In the genomic region with DNA sequence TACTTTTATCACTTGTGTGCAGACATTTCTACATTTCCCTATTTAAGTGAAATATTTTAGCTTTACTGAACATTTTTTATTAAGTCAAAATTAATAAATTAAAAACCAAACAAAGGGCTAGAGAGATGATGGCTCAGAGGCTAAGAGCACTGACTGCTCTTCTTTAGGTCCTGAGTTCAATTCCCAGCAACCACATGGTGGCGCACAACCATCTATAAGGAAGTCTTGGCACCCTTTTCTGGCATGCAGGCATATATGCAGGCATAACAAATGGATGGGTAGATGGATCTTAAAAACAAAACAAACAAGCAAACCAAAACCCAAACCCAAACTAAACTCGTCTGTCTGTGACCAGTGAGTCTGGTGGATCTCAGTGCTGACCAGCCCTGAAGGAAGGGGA, we compare ENCODE assay signal across 12 mouse cellular contexts. TPM values are rescaled to one million over a fixed set of nuclear protein-coding genes. Genes with fewer than 3 reads are reported as not detected.
DNase-seq lines count a peak whose midpoint lies in the region; ATAC-seq and TF ChIP-seq lines count a peak whose summit lies in the region.
"Had no signal": no experiment of that assay in that cellular context is flagged by ENCODE, and none has a peak within 500 bp of the region (broad histone marks: within the 10 kb centered on the region; RNA-seq: fewer than 3 reads in every experiment).

No protein-coding gene starts in this region.

- H3K4me3 ChIP-seq in forebrain, postnatal 0 days (ENCODE audit: low read depth, low read length), result no peak overlapping the region
- no peak overlapping the region for H3K4me3 ChIP-seq in forebrain, embryonic 13.5 days
- H3K4me3 ChIP-seq in liver, postnatal 0 days (ENCODE audit: low read depth, low read length), result no peak overlapping the region
- H3K4me3 ChIP-seq in liver, embryonic 11.5 days (ENCODE audit: low read depth, low read length), result no peak overlapping the region
- H3K4me3 ChIP-seq in CH12.LX (replicated peaks in 1 of 3; ENCODE audit: low read depth in 2 of 3, low read length in 2 of 3, poor library complexity in 1 of 3), result no peak overlapping the region
- H3K4me3 ChIP-seq: heart, embryonic 10.5 days; myocyte had no signal

- no peak overlapping the region for H3K9ac ChIP-seq in forebrain, postnatal 0 days
- no peak overlapping the region for H3K9ac ChIP-seq in forebrain, embryonic 13.5 days
- no peak overlapping the region for H3K9ac ChIP-seq in liver, postnatal 0 days (replicated peaks)
- H3K9ac ChIP-seq in liver, embryonic 11.5 days (ENCODE audit: low read depth, low read length), result no peak overlapping the region
- H3K9ac ChIP-seq in CH12.LX (ENCODE audit: insufficient read depth, low read depth), result no peak overlapping the region

- no peak overlapping the region for H3K27ac ChIP-seq in forebrain, postnatal 0 days (ENCODE audit: low read depth, low read length)
- no peak overlapping the region for H3K27ac ChIP-seq in forebrain, embryonic 13.5 days
- no peak overlapping the region for H3K27ac ChIP-seq in liver, postnatal 0 days (ENCODE audit: low read depth)
- no peak overlapping the region for H3K27ac ChIP-seq in liver, embryonic 11.5 days (ENCODE audit: low read depth, low read length)
- H3K27ac ChIP-seq in CH12.LX (ENCODE audit: insufficient read depth, low read depth), result no peak overlapping the region
- H3K27ac ChIP-seq: heart, embryonic 10.5 days had no signal

- TF ChIP-seq CTCF in forebrain, postnatal 0 days (IDR thresholded peaks at IDR 0.05; ENCODE audit: low read depth), result peak; percentile 65
- peak; percentile 53 for TF ChIP-seq CTCF in liver, postnatal 0 days (IDR thresholded peaks at IDR 0.05; ENCODE audit: low read depth)
- peak in 1 of 2 experiments; percentile 62; a peak in 2 of 4 replicates for TF ChIP-seq CTCF in CH12.LX (conservative IDR thresholded peaks at IDR 0.05 in 1 of 2, IDR thresholded peaks at IDR 0.05 in 1 of 2; ENCODE audit: low read depth in 2 of 2, low read length in 2 of 2)
- peak; percentile 44; the same call in 1 of the 2 replicates for TF ChIP-seq CTCF in brain, embryonic 14.5 days (IDR thresholded peaks at IDR 0.05; ENCODE audit: borderline replicate concordance, extremely low read depth, insufficient read depth, insufficient read length)

- ATAC-seq in forebrain, postnatal 0 days, result no peak
- no peak for ATAC-seq in forebrain, embryonic 13.5 days
- no peak for ATAC-seq in liver, postnatal 0 days
- no peak for ATAC-seq in liver, embryonic 11.5 days (replicated peaks; ENCODE audit: low FRiP score)

- in situ Hi-C loops in CH12.LX (cut with MboI; ENCODE audit: low pct_ligation_motif_present, low pct_unique_long_range_greater_than_20kb, low sequenced_read_pairs), result loop anchor here (5.0 kb wide), 1 partner anchor 105 kb away; no protein-coding TSS in a partner anchor

- no peaks in the 10 kb centered on the region for H3K9me3 ChIP-seq in forebrain, postnatal 0 days (ENCODE audit: low read length)
- no peaks in the 10 kb centered on the region for H3K9me3 ChIP-seq in forebrain, embryonic 13.5 days (replicated peaks)
- H3K9me3 ChIP-seq in liver, postnatal 0 days (ENCODE audit: low read length), result no peaks in the 10 kb centered on the region
- no peaks in the 10 kb centered on the region for H3K9me3 ChIP-seq in liver, embryonic 11.5 days (ENCODE audit: control insufficient read depth, low read length)
- peaks cover 11% of the 10 kb centered on the region for H3K9me3 ChIP-seq in CH12.LX (replicated peaks; ENCODE audit: low read length)

- TF ChIP-seq EP300 in liver, postnatal 0 days (IDR thresholded peaks at IDR 0.05; ENCODE audit: low read depth), result no peak
- TF ChIP-seq EP300 in CH12.LX (IDR thresholded peaks at IDR 0.05; ENCODE audit: low read length), result no peak

- no peaks in the 10 kb centered on the region for H3K27me3 ChIP-seq in forebrain, postnatal 0 days (ENCODE audit: insufficient read depth, low read length)
- no peaks in the 10 kb centered on the region for H3K27me3 ChIP-seq in forebrain, embryonic 13.5 days
- no peaks in the 10 kb centered on the region for H3K27me3 ChIP-seq in liver, postnatal 0 days (ENCODE audit: insufficient read depth, low read length)
- no peaks in the 10 kb centered on the region for H3K27me3 ChIP-seq in liver, embryonic 11.5 days (replicated peaks; ENCODE audit: control insufficient read depth, insufficient read depth, low read length)
- no peaks in the 10 kb centered on the region for H3K27me3 ChIP-seq in CH12.LX (replicated peaks)

- H3K36me3 ChIP-seq in forebrain, postnatal 0 days (ENCODE audit: insufficient read depth), result peaks cover 17% of the 10 kb centered on the region; the same call in 1 of the 2 replicates
- peaks cover 17% of the 10 kb centered on the region for H3K36me3 ChIP-seq in forebrain, embryonic 13.5 days (ENCODE audit: poor library complexity, severe bottlenecking)
- peaks cover 9% of the 10 kb centered on the region for H3K36me3 ChIP-seq in liver, postnatal 0 days (replicated peaks; ENCODE audit: insufficient read depth, low read length)
- H3K36me3 ChIP-seq in liver, embryonic 11.5 days (ENCODE audit: control insufficient read depth, insufficient read depth, low read length), result peaks cover 7% of the 10 kb centered on the region
- peaks cover 40 to 78% of the 10 kb centered on the region in 2 experiments for H3K36me3 ChIP-seq in CH12.LX (replicated peaks in 1 of 2; ENCODE audit: control insufficient read depth in 1 of 2, insufficient read depth in 1 of 2, low read length in 1 of 2)

- dilution Hi-C loops in CH12.LX (cut with MboI; ENCODE audit: extremely low pct_ligation_motif_present, extremely low pct_unique_long_range_greater_than_20kb, low sequenced_read_pairs), result no loop called here

- H3K79me2 ChIP-seq in CH12.LX (replicated peaks; ENCODE audit: control insufficient read depth, extremely low read depth, insufficient read depth, poor library complexity, severe bottlenecking), result no peaks in the 10 kb centered on the region

- H3K4me2 ChIP-seq in forebrain, postnatal 0 days (ENCODE audit: low read depth), result no peak overlapping the region
- no peak overlapping the region for H3K4me2 ChIP-seq in forebrain, embryonic 13.5 days
- H3K4me2 ChIP-seq in liver, postnatal 0 days (ENCODE audit: low read depth, low read length), result no peak overlapping the region
- H3K4me2 ChIP-seq in liver, embryonic 11.5 days, result no peak overlapping the region
- H3K4me2 ChIP-seq in CH12.LX (ENCODE audit: insufficient read depth, low read depth, poor library complexity, severe bottlenecking), result no peak overlapping the region

- no peak for TF ChIP-seq POLR2A in CH12.LX (IDR thresholded peaks at IDR 0.05; ENCODE audit: low read depth, low read length)
- no peak for TF ChIP-seq POLR2A in brain, embryonic 14.5 days (IDR thresholded peaks at IDR 0.05; ENCODE audit: borderline replicate concordance, extremely low read depth, insufficient read depth, insufficient read length, poor library complexity, severe bottlenecking)

- 55% methylated on average over 2 of the region's 2 CpGs for WGBS in forebrain, postnatal 0 days
- 44% methylated on average over 2 of the region's 2 CpGs for WGBS in forebrain, embryonic 13.5 days
- WGBS in liver, postnatal 0 days (ENCODE audit: insufficient replicate concordance), result 61% methylated on average over 2 of the region's 2 CpGs
- WGBS in liver, embryonic 11.5 days, result 57% methylated on average over 2 of the region's 2 CpGs

- DNase-seq in forebrain, postnatal 0 days, result peak; percentile 58
- DNase-seq in liver, postnatal 0 days, result no peak
- no peak for DNase-seq in liver, embryonic 11.5 days (ENCODE audit: low spot score)
- DNase-seq in CH12.LX (ENCODE audit: extremely low read depth), result no peak
- peak; percentile 61 for DNase-seq in brain, embryonic 14.5 days (ENCODE audit: low read depth)
- no peak for DNase-seq in adrenal gland, postnatal 36 days
- DNase-seq: kidney, adult 11 months; lung, adult 2 months; right cerebral cortex, postnatal 25 days had no signal

- H3K4me1 ChIP-seq in forebrain, postnatal 0 days (ENCODE audit: insufficient read depth), result no peaks in the 10 kb centered on the region
- H3K4me1 ChIP-seq in forebrain, embryonic 13.5 days, result 0 out of 2 replicates have a peak, but pooled peaks cover 2% of the 10 kb centered on the region
- no peaks in the 10 kb centered on the region for H3K4me1 ChIP-seq in liver, postnatal 0 days (ENCODE audit: insufficient read depth)
- H3K4me1 ChIP-seq in liver, embryonic 11.5 days (replicated peaks; ENCODE audit: control insufficient read depth, insufficient read depth, low read length), result no peaks in the 10 kb centered on the region
- H3K4me1 ChIP-seq in CH12.LX (ENCODE audit: control insufficient read depth in 1 of 2, insufficient read depth in 2 of 2), result peaks cover 0 to 11% of the 10 kb centered on the region in 2 experiments; a peak in 1 of 4 replicates
- H3K4me1 ChIP-seq: heart, embryonic 10.5 days had no signal

- peak; percentile 31 for TF ChIP-seq RAD21 in CH12.LX (IDR thresholded peaks at IDR 0.05; ENCODE audit: low read depth, low read length)

TF ChIP-seq in CH12.LX, 34 proteins besides CTCF, POLR2A, EP300 and RAD21:
- TF ChIP-seq CHD1 (IDR thresholded peaks at IDR 0.05; ENCODE audit: low read depth, low read length) (no peak), SMC3 (IDR thresholded peaks at IDR 0.05; ENCODE audit: low read depth, low read length) (peak; percentile 57)
TF ChIP-seq in CH12.LX: peak in this region for 1.

RNA-seq across cellular contexts. Expression of a gene that starts 20.5 kb away (rescaled TPM):
- total RNA-seq in forebrain, postnatal 0 days (2014; rRNA removed), result 17.2 and 27.8 TPM in 2 replicates
- polyA plus RNA-seq in forebrain, postnatal 0 days (2015; fragmentation: Nextera tagmentation; extraction: Ambion mirVana), result 61.1 and 74.8 TPM in 2 replicates
- polyA plus RNA-seq in forebrain, embryonic 13.5 days (2015; fragmentation: Nextera tagmentation; extraction: Ambion mirVana), result 482 and 552 TPM in 2 replicates
- polyA plus RNA-seq in liver, postnatal 0 days (2015; fragmentation: Nextera tagmentation; extraction: Ambion mirVana), result 323 and 339 TPM in 2 replicates
- polyA plus RNA-seq in liver, embryonic 11.5 days (2014; fragmentation: Nextera tagmentation; extraction: Ambion mirVana), result 539 and 542 TPM in 2 replicates
- 144 and 160 TPM in 2 replicates for total RNA-seq in CH12.LX (2012; rRNA removed)
- total RNA-seq in CH12.LX (2014; rRNA removed), result 236 and 241 TPM in 2 replicates
- 165 and 187 TPM in 2 replicates for polyA plus RNA-seq in CH12.LX (2012; ENCODE audit: insufficient read length, low read depth)
- 70.5 and 87.7 TPM in 2 replicates for polyA plus RNA-seq in brain, embryonic 14.5 days (2012; rRNA removed)
- total RNA-seq in adrenal gland, postnatal 36 days (2021), result 10 to 100 TPM; 15.0 to 24.7 TPM

RNA-seq across cellular contexts. Expression of a gene that starts 44.6 kb away (rescaled TPM):
- 28.4 and 42.0 TPM in 2 replicates for total RNA-seq in forebrain, postnatal 0 days (2014; rRNA removed)
- 29.0 and 41.5 TPM in 2 replicates for polyA plus RNA-seq in forebrain, postnatal 0 days (2015; fragmentation: Nextera tagmentation; extraction: Ambion mirVana)
- 96.4 and 106 TPM in 2 replicates for polyA plus RNA-seq in forebrain, embryonic 13.5 days (2015; fragmentation: Nextera tagmentation; extraction: Ambion mirVana)
- 9.7 and 11.8 TPM in 2 replicates for polyA plus RNA-seq in liver, postnatal 0 days (2015; fragmentation: Nextera tagmentation; extraction: Ambion mirVana)
- 42.9 and 45.7 TPM in 2 replicates for polyA plus RNA-seq in liver, embryonic 11.5 days (2014; fragmentation: Nextera tagmentation; extraction: Ambion mirVana)
- total RNA-seq in CH12.LX (2012; rRNA removed), result 37.1 and 38.1 TPM in 2 replicates
- 82.6 and 93.5 TPM in 2 replicates for total RNA-seq in CH12.LX (2014; rRNA removed)
- 33.9 and 39.6 TPM in 2 replicates for polyA plus RNA-seq in CH12.LX (2012; ENCODE audit: insufficient read length, low read depth)
- polyA plus RNA-seq in brain, embryonic 14.5 days (2012; rRNA removed), result 39.6 and 61.3 TPM in 2 replicates
- 10 to 100 TPM; 11.2 to 12.4 TPM for total RNA-seq in adrenal gland, postnatal 36 days (2021)

Comparison
In these comparisons a context has a peak if more than half of its experiments do, and no peak if none do; other contexts are left out.
1. DNase-seq: peak in forebrain, postnatal 0 days (single experiment) and brain, embryonic 14.5 days (single experiment); none in liver, postnatal 0 days (single experiment), liver, embryonic 11.5 days (single experiment), CH12.LX (single experiment) and adrenal gland, postnatal 36 days (0 of 2).